ENCODE assay signal across 8 mouse cellular contexts in genomic region chr10:76344711-76345539, GRCm38 (mm10). TPM values are rescaled to one million over a fixed set of nuclear protein-coding genes. Genes with fewer than 3 reads are reported as not detected.
DNase-seq lines count a peak whose midpoint lies in the region; ATAC-seq and TF ChIP-seq lines count a peak whose summit lies in the region.

Dip2a (minus strand) TSS chr10:76345291.

- in situ Hi-C loops in CH12.LX (cut with MboI; ENCODE audit: low pct_ligation_motif_present, low pct_unique_long_range_greater_than_20kb, low sequenced_read_pairs) = no loop called here

- H3K27me3 ChIP-seq in CH12.LX (replicated peaks) = peaks cover 8% of the 10 kb centered on the region
- peaks cover 3% of the 10 kb centered on the region; the same call in 1 of the 2 replicates for H3K27me3 ChIP-seq in forebrain, embryonic 12.5 days
- no peaks in the 10 kb centered on the region for H3K27me3 ChIP-seq in heart, postnatal 0 days (ENCODE audit: control insufficient read depth, insufficient read depth, low read length)
- peaks cover 9% of the 10 kb centered on the region for H3K27me3 ChIP-seq in liver, embryonic 16.5 days (ENCODE audit: control insufficient read depth, insufficient read depth, low read depth, low read length)
- H3K27me3 ChIP-seq in neural tube, embryonic 13.5 days = no peaks in the 10 kb centered on the region
- no peaks in the 10 kb centered on the region for H3K27me3 ChIP-seq in testis, adult 2 months (ENCODE audit: control insufficient read depth, insufficient read depth, low read length)

- H3K36me3 ChIP-seq in CH12.LX (replicated peaks in 1 of 2; ENCODE audit: control insufficient read depth in 1 of 2, insufficient read depth in 1 of 2, low read length in 1 of 2) = peaks cover 2 to 16% of the 10 kb centered on the region in 2 experiments
- peaks cover 7% of the 10 kb centered on the region for H3K36me3 ChIP-seq in forebrain, embryonic 12.5 days (replicated peaks)
- H3K36me3 ChIP-seq in heart, postnatal 0 days (replicated peaks; ENCODE audit: control insufficient read depth, insufficient read depth, low read length) = peaks cover 9% of the 10 kb centered on the region; the same call in 1 of the 2 replicates
- no peaks in the 10 kb centered on the region for H3K36me3 ChIP-seq in liver, embryonic 16.5 days (ENCODE audit: control insufficient read depth, insufficient read depth)
- H3K36me3 ChIP-seq in neural tube, embryonic 13.5 days = 0 out of 2 replicates have a peak, but pooled peaks cover 4% of the 10 kb centered on the region
- H3K36me3 ChIP-seq in testis, adult 2 months (ENCODE audit: control insufficient read depth, insufficient read depth, low read length) = no peaks in the 10 kb centered on the region

- TF ChIP-seq RAD21 in CH12.LX (IDR thresholded peaks at IDR 0.05; ENCODE audit: low read depth, low read length) = no peak

- TF ChIP-seq EP300 in CH12.LX (IDR thresholded peaks at IDR 0.05; ENCODE audit: low read length) = no peak
- TF ChIP-seq EP300 in heart, postnatal 0 days (IDR thresholded peaks at IDR 0.05; ENCODE audit: low read depth) = no peak

- ATAC-seq in forebrain, embryonic 12.5 days (ENCODE audit: low FRiP score) = peak; percentile 96
- ATAC-seq in heart, postnatal 0 days (ENCODE audit: insufficient read depth, low read depth) = peak; percentile 95
- peak; percentile 96 for ATAC-seq in liver, embryonic 16.5 days (ENCODE audit: low read depth)
- peak; percentile 95 for ATAC-seq in neural tube, embryonic 13.5 days (ENCODE audit: low read depth)

- WGBS in forebrain, embryonic 12.5 days = under 1% methylated on average over 87 of the region's 94 CpGs
- 2% methylated on average over 64 of the region's 94 CpGs for WGBS in heart, postnatal 0 days
- WGBS in liver, embryonic 16.5 days (ENCODE audit: insufficient replicate concordance) = under 1% methylated on average over 74 of the region's 94 CpGs
- WGBS in neural tube, embryonic 13.5 days = under 1% methylated on average over 78 of the region's 94 CpGs

- TF ChIP-seq POLR2A in CH12.LX (IDR thresholded peaks at IDR 0.05; ENCODE audit: low read depth, low read length) = peak; percentile 70
- no peak; the same call in 1 of the 2 replicates for TF ChIP-seq POLR2A in testis, adult 2 months (IDR thresholded peaks at IDR 0.05; ENCODE audit: control insufficient read depth, low read depth, low read length)

- peak within 1 kb of the TSS; percentile 79 for H3K4me2 ChIP-seq in CH12.LX (ENCODE audit: insufficient read depth, low read depth, poor library complexity, severe bottlenecking)
- peak within 1 kb of the TSS; percentile 75 for H3K4me2 ChIP-seq in forebrain, embryonic 12.5 days
- H3K4me2 ChIP-seq in heart, postnatal 0 days (ENCODE audit: low read depth, low read length) = peak within 1 kb of the TSS; percentile 85
- peak within 1 kb of the TSS; percentile 98 for H3K4me2 ChIP-seq in liver, embryonic 16.5 days (ENCODE audit: low read depth, low read length)
- peak within 1 kb of the TSS; percentile 70 for H3K4me2 ChIP-seq in neural tube, embryonic 13.5 days

- dilution Hi-C loops in CH12.LX (cut with MboI; ENCODE audit: extremely low pct_ligation_motif_present, extremely low pct_unique_long_range_greater_than_20kb, low sequenced_read_pairs) = no loop called here

- peak within 1 kb of the TSS; percentile 71; the same call in 1 of the 2 replicates for H3K9ac ChIP-seq in CH12.LX (ENCODE audit: insufficient read depth, low read depth)
- peak within 1 kb of the TSS; percentile 91 for H3K9ac ChIP-seq in forebrain, embryonic 12.5 days
- peak within 1 kb of the TSS; percentile 92 for H3K9ac ChIP-seq in heart, postnatal 0 days (replicated peaks; ENCODE audit: low read depth, low read length)
- H3K9ac ChIP-seq in liver, embryonic 16.5 days (ENCODE audit: low read depth, low read length) = peak within 1 kb of the TSS; percentile 77
- H3K9ac ChIP-seq in neural tube, embryonic 13.5 days = peak within 1 kb of the TSS; percentile 92

- TF ChIP-seq CTCF in CH12.LX (conservative IDR thresholded peaks at IDR 0.05 in 1 of 2, IDR thresholded peaks at IDR 0.05 in 1 of 2; ENCODE audit: low read depth in 2 of 2, low read length in 2 of 2) = no peak
- TF ChIP-seq CTCF in heart, postnatal 0 days (IDR thresholded peaks at IDR 0.05; ENCODE audit: low read depth) = no peak
- no peak for TF ChIP-seq CTCF in testis, adult 2 months (IDR thresholded peaks at IDR 0.05; ENCODE audit: control insufficient read depth, insufficient read depth, insufficient replicate concordance, low read depth, low read length)

- peaks cover 0 to 7% of the 10 kb centered on the region in 2 experiments; a peak in 2 of 4 replicates for H3K4me1 ChIP-seq in CH12.LX (ENCODE audit: control insufficient read depth in 1 of 2, insufficient read depth in 2 of 2)
- H3K4me1 ChIP-seq in forebrain, embryonic 12.5 days = peaks cover 23% of the 10 kb centered on the region
- H3K4me1 ChIP-seq in heart, postnatal 0 days (ENCODE audit: control insufficient read depth, insufficient read depth) = peaks cover 15% of the 10 kb centered on the region
- peaks cover 13% of the 10 kb centered on the region for H3K4me1 ChIP-seq in liver, embryonic 16.5 days (ENCODE audit: control insufficient read depth, low read depth, low read length)
- peaks cover 27% of the 10 kb centered on the region for H3K4me1 ChIP-seq in neural tube, embryonic 13.5 days (replicated peaks)
- H3K4me1 ChIP-seq in testis, adult 2 months (ENCODE audit: control insufficient read depth, insufficient read depth, low read length) = peaks cover 12% of the 10 kb centered on the region

- H3K79me2 ChIP-seq in CH12.LX (replicated peaks; ENCODE audit: control insufficient read depth, extremely low read depth, insufficient read depth, poor library complexity, severe bottlenecking) = no peaks in the 10 kb centered on the region

- peak; percentile 79 for DNase-seq in CH12.LX (ENCODE audit: extremely low read depth)
- peak; percentile 73 for DNase-seq in c-Kit-positive CD71-positive TER-119-negative erythroid progenitor cells, embryonic 14.5 days (ENCODE audit: low read depth)
- peak; percentile 90 for DNase-seq in heart, postnatal 0 days (ENCODE audit: low spot score)
- DNase-seq in kidney, postnatal 4 days = peak; percentile 97 to 98

- peak within 1 kb of the TSS; percentile 47 for H3K27ac ChIP-seq in CH12.LX (ENCODE audit: insufficient read depth, low read depth)
- H3K27ac ChIP-seq in forebrain, embryonic 12.5 days = peak within 1 kb of the TSS; percentile 88
- H3K27ac ChIP-seq in heart, postnatal 0 days (ENCODE audit: low read depth) = peak within 1 kb of the TSS; percentile 92
- H3K27ac ChIP-seq in liver, embryonic 16.5 days (ENCODE audit: low read length) = peak within 1 kb of the TSS; percentile 46; the same call in 1 of the 2 replicates
- H3K27ac ChIP-seq in neural tube, embryonic 13.5 days (replicated peaks) = peak within 1 kb of the TSS; percentile 89
- H3K27ac ChIP-seq in testis, adult 2 months (ENCODE audit: control insufficient read depth, insufficient read depth, low read depth, low read length) = peak within 1 kb of the TSS; percentile 52

- H3K9me3 ChIP-seq in CH12.LX (replicated peaks; ENCODE audit: low read length) = no peaks in the 10 kb centered on the region
- H3K9me3 ChIP-seq in forebrain, embryonic 12.5 days = no peaks in the 10 kb centered on the region
- H3K9me3 ChIP-seq in heart, postnatal 0 days (replicated peaks; ENCODE audit: control insufficient read depth, low read length) = no peaks in the 10 kb centered on the region
- no peaks in the 10 kb centered on the region for H3K9me3 ChIP-seq in liver, embryonic 16.5 days (replicated peaks; ENCODE audit: control insufficient read depth, low read length)
- H3K9me3 ChIP-seq in neural tube, embryonic 13.5 days = no peaks in the 10 kb centered on the region

- H3K4me3 ChIP-seq in CH12.LX (replicated peaks in 1 of 3; ENCODE audit: low read depth in 2 of 3, low read length in 2 of 3, poor library complexity in 1 of 3) = peak within 1 kb of the TSS; percentile 46 to 68 (median 56)
- peak within 1 kb of the TSS; percentile 85 for H3K4me3 ChIP-seq in forebrain, embryonic 12.5 days (replicated peaks)
- peak within 1 kb of the TSS; percentile 97 for H3K4me3 ChIP-seq in heart, postnatal 0 days (ENCODE audit: low read depth, low read length)
- H3K4me3 ChIP-seq in liver, embryonic 16.5 days (ENCODE audit: low read depth, low read length) = peak within 1 kb of the TSS; percentile 81
- H3K4me3 ChIP-seq in neural tube, embryonic 13.5 days = peak within 1 kb of the TSS; percentile 86
- H3K4me3 ChIP-seq in testis, adult 2 months (ENCODE audit: control insufficient read depth, low read depth, low read length) = peak within 1 kb of the TSS; percentile 92

TF ChIP-seq in CH12.LX, 34 proteins besides CTCF, POLR2A, EP300 and RAD21 (continues in another document):
- no peak for TF ChIP-seq SMC3 (IDR thresholded peaks at IDR 0.05; ENCODE audit: low read depth, low read length)
- no peak for TF ChIP-seq ZNF384 (IDR thresholded peaks at IDR 0.05; ENCODE audit: low read depth, low read length)
- no peak for TF ChIP-seq TBP (conservative IDR thresholded peaks at IDR 0.05; ENCODE audit: low read depth, low read length)
- TF ChIP-seq E2F4 (IDR thresholded peaks at IDR 0.05; ENCODE audit: insufficient replicate concordance, low read depth, low read length) = no peak
- TF ChIP-seq CHD1 (IDR thresholded peaks at IDR 0.05; ENCODE audit: low read depth, low read length) = no peak
- TF ChIP-seq MXI1 (IDR thresholded peaks at IDR 0.05; ENCODE audit: low read depth, low read length) = no peak; the same call in 1 of the 2 replicates
- TF ChIP-seq ETS1 (conservative IDR thresholded peaks at IDR 0.05; ENCODE audit: low read depth, low read length) = no peak
- TF ChIP-seq IRF4 (IDR thresholded peaks at IDR 0.05; ENCODE audit: low read depth, low read length) = no peak
- 0 out of 2 replicates have a peak, but pooled peaks have one; percentile 33 for TF ChIP-seq TCF12 (IDR thresholded peaks at IDR 0.05; ENCODE audit: low read depth, low read length)
- no peak for TF ChIP-seq POLR2AphosphoS2 (IDR thresholded peaks at IDR 0.05; ENCODE audit: low read depth, low read length)
- no peak for TF ChIP-seq HCFC1 (IDR thresholded peaks at IDR 0.05; ENCODE audit: low read depth, low read length)
- TF ChIP-seq BHLHE40 (IDR thresholded peaks at IDR 0.05; ENCODE audit: low read depth, low read length) = no peak
- TF ChIP-seq USF2 (conservative IDR thresholded peaks at IDR 0.05; ENCODE audit: low read depth, low read length) = no peak

RNA-seq across cellular contexts. Expression of gene Dip2a, which starts in this region (rescaled TPM):
- 1.4 and 2.4 TPM in 2 replicates for total RNA-seq in CH12.LX (2012; rRNA removed)
- 0.73 and 0.97 TPM in 2 replicates for total RNA-seq in CH12.LX (2014; rRNA removed)
- polyA plus RNA-seq in CH12.LX (2012; ENCODE audit: insufficient read length, low read depth) = 1.5 TPM in 2 replicates
- 11.1 and 11.8 TPM in 2 replicates for polyA plus RNA-seq in forebrain, embryonic 12.5 days (2016; fragmentation: Nextera tagmentation; extraction: Ambion mirVana)
- total RNA-seq in heart, postnatal 0 days (2014; rRNA removed; ENCODE audit: low replicate concordance) = 23.8 and 47.4 TPM in 2 replicates
- polyA plus RNA-seq in heart, postnatal 0 days (2015; fragmentation: Nextera tagmentation; extraction: Ambion mirVana) = 4.3 and 5.7 TPM in 2 replicates
- polyA plus RNA-seq in liver, embryonic 16.5 days (2015; fragmentation: Nextera tagmentation; extraction: Ambion mirVana) = 1.1 and 1.6 TPM in 2 replicates
- 13.7 and 15.0 TPM in 2 replicates for polyA plus RNA-seq in neural tube, embryonic 13.5 days (2015; fragmentation: Nextera tagmentation; extraction: Ambion mirVana)
- polyA plus RNA-seq in testis, adult 2 months (2012; rRNA removed) = 14.4 and 15.2 TPM in 2 replicates

Comparison
In these comparisons a context has a peak if more than half of its experiments do, and no peak if none do; other contexts are left out.
1. Peak in every context shown above with its lines: DNase-seq, ATAC-seq, H3K4me3 ChIP-seq and H3K27ac ChIP-seq.